Comparison of ENCODE assay signal across 9 mouse cellular contexts in genomic region chr5:125157375-125158033, GRCm38 (mm10). TPM values are rescaled to one million over a fixed set of nuclear protein-coding genes. Genes with fewer than 3 reads are reported as not detected.
A peak's percentile ranks its signal among the peaks of the same experiment; 100 is the strongest.
DNase-seq lines count a peak whose midpoint lies in the region; ATAC-seq and TF ChIP-seq lines count a peak whose summit lies in the region.
"Had no signal": no experiment of that assay in that cellular context is flagged by ENCODE, and none has a peak within 500 bp of the region (broad histone marks: within the 10 kb centered on the region; RNA-seq: fewer than 3 reads in every experiment).

No protein-coding gene starts in this region.

- H3K4me3 ChIP-seq in liver, embryonic 11.5 days (ENCODE audit: low read depth, low read length) = no peak overlapping the region
- no peak overlapping the region for H3K4me3 ChIP-seq in forebrain, embryonic 11.5 days (ENCODE audit: low read depth, low read length)
- H3K4me3 ChIP-seq in limb, embryonic 12.5 days (replicated peaks) = no peak overlapping the region
- H3K4me3 ChIP-seq in olfactory bulb, adult 2 months (ENCODE audit: insufficient read depth, low read depth, low read length) = no peak overlapping the region

- TF ChIP-seq POLR2A in olfactory bulb, adult 2 months (IDR thresholded peaks at IDR 0.05; ENCODE audit: insufficient read depth, low read depth, low read length) = no peak

- TF ChIP-seq CTCF in olfactory bulb, adult 2 months (IDR thresholded peaks at IDR 0.05; ENCODE audit: insufficient read depth, low read depth, low read length) = no peak

- DNase-seq in liver, embryonic 11.5 days (ENCODE audit: low spot score) = no peak
- DNase-seq in liver = no peak
- DNase-seq in forebrain, embryonic 11.5 days (ENCODE audit: low spot score) = no peak
- no peak for DNase-seq in urinary bladder, adult 18-20 months (ENCODE audit: low spot score in 2 of 2)
- DNase-seq in frontal cortex, postnatal 14 days (ENCODE audit: low spot score in 2 of 2) = no peak
- DNase-seq in urinary bladder, postnatal 4 days (ENCODE audit: low spot score in 2 of 2) = no peak
- DNase-seq: kidney, adult 11 months had no signal

- peak overlapping the region; percentile 26; the same call in 1 of the 2 replicates for H3K27ac ChIP-seq in liver, embryonic 11.5 days (ENCODE audit: low read depth, low read length)
- peak overlapping the region; percentile 88; the same call in 1 of the 2 replicates for H3K27ac ChIP-seq in forebrain, embryonic 11.5 days (ENCODE audit: low read depth, low read length)
- H3K27ac ChIP-seq in limb, embryonic 12.5 days = peak overlapping the region; percentile 88
- H3K27ac ChIP-seq in olfactory bulb, adult 2 months (ENCODE audit: insufficient read depth, low read depth, low read length) = peak overlapping the region; percentile 90

- H3K4me2 ChIP-seq in liver, embryonic 11.5 days = peak overlapping the region; percentile 37; the same call in 1 of the 2 replicates
- 0 out of 2 replicates have a peak overlapping the region, but pooled peaks have one; percentile 8 for H3K4me2 ChIP-seq in forebrain, embryonic 11.5 days (ENCODE audit: low read depth, low read length, severe bottlenecking)
- peak overlapping the region; percentile 53 for H3K4me2 ChIP-seq in limb, embryonic 12.5 days

- no peaks in the 10 kb centered on the region for H3K9me3 ChIP-seq in liver, embryonic 11.5 days (ENCODE audit: control insufficient read depth, low read length)
- no peaks in the 10 kb centered on the region for H3K9me3 ChIP-seq in forebrain, embryonic 11.5 days (ENCODE audit: control insufficient read depth, low read length)
- no peaks in the 10 kb centered on the region for H3K9me3 ChIP-seq in limb, embryonic 12.5 days

- H3K36me3 ChIP-seq in liver, embryonic 11.5 days (ENCODE audit: control insufficient read depth, insufficient read depth, low read length) = no peaks in the 10 kb centered on the region
- no peaks in the 10 kb centered on the region for H3K36me3 ChIP-seq in forebrain, embryonic 11.5 days (ENCODE audit: control insufficient read depth, insufficient read depth, low read length)
- H3K36me3 ChIP-seq in limb, embryonic 12.5 days = peaks cover 6% of the 10 kb centered on the region; the same call in 1 of the 2 replicates

- WGBS in liver, embryonic 11.5 days = 59% methylated on average over 8 of the region's 8 CpGs
- WGBS in forebrain, embryonic 11.5 days = 46% methylated on average over 8 of the region's 8 CpGs
- WGBS in limb, embryonic 12.5 days = 38% methylated on average over 8 of the region's 8 CpGs
- 63% methylated on average over 8 of the region's 8 CpGs for WGBS in olfactory bulb, adult 2 months

- H3K9ac ChIP-seq in liver, embryonic 11.5 days (ENCODE audit: low read depth, low read length) = no peak overlapping the region; the same call in none of the 2 replicates
- peak overlapping the region; percentile 35; the same call in 1 of the 2 replicates for H3K9ac ChIP-seq in forebrain, embryonic 11.5 days (ENCODE audit: low read length)
- H3K9ac ChIP-seq in limb, embryonic 12.5 days (replicated peaks) = peak overlapping the region; percentile 37

- H3K4me1 ChIP-seq in liver, embryonic 11.5 days (replicated peaks; ENCODE audit: control insufficient read depth, insufficient read depth, low read length) = peaks cover 65% of the 10 kb centered on the region
- H3K4me1 ChIP-seq in forebrain, embryonic 11.5 days (replicated peaks; ENCODE audit: control insufficient read depth, insufficient read depth, low read length) = peaks cover 62% of the 10 kb centered on the region
- peaks cover 98% of the 10 kb centered on the region for H3K4me1 ChIP-seq in limb, embryonic 12.5 days (replicated peaks)
- H3K4me1 ChIP-seq in olfactory bulb, adult 2 months (ENCODE audit: control insufficient read depth, insufficient read depth, low read length) = peaks cover 83% of the 10 kb centered on the region

- no peaks in the 10 kb centered on the region for H3K27me3 ChIP-seq in liver, embryonic 11.5 days (replicated peaks; ENCODE audit: control insufficient read depth, insufficient read depth, low read length)
- no peaks in the 10 kb centered on the region for H3K27me3 ChIP-seq in forebrain, embryonic 11.5 days (ENCODE audit: control insufficient read depth, insufficient read depth, low read length)
- H3K27me3 ChIP-seq in limb, embryonic 12.5 days = no peaks in the 10 kb centered on the region

- no peak for ATAC-seq in liver, embryonic 11.5 days (replicated peaks; ENCODE audit: low FRiP score)
- no peak for ATAC-seq in forebrain, embryonic 11.5 days (replicated peaks; ENCODE audit: low FRiP score)
- ATAC-seq in limb, embryonic 12.5 days (ENCODE audit: insufficient number of reproducible peaks, insufficient read depth, low FRiP score, low TSS enrichment, low read depth) = no peak

RNA-seq across cellular contexts. Expression of gene Ncor2, which starts 21.5 kb away (rescaled TPM):
- 14.0 and 17.2 TPM in 2 replicates for polyA plus RNA-seq in liver, embryonic 11.5 days (2014; fragmentation: Nextera tagmentation; extraction: Ambion mirVana)
- polyA plus RNA-seq in forebrain, embryonic 11.5 days (2014; fragmentation: Nextera tagmentation; extraction: Ambion mirVana) = 27.3 and 29.5 TPM in 2 replicates
- polyA plus RNA-seq in limb, embryonic 12.5 days (2016; fragmentation: Nextera tagmentation; extraction: Ambion mirVana) = 27.2 and 29.4 TPM in 2 replicates
- polyA plus RNA-seq in olfactory bulb, adult 2 months (2012; ENCODE audit: insufficient read depth, insufficient read length, low replicate concordance, missing spikeins) = not detected in 2 replicates

Comparison
In these comparisons a context has a peak if more than half of its experiments do, and no peak if none do; other contexts are left out.
1. H3K27ac ChIP-seq: peak in every context shown above with its lines; median percentile 90 in olfactory bulb, adult 2 months; 88 in forebrain, embryonic 11.5 days; 88 in limb, embryonic 12.5 days; 26 in liver, embryonic 11.5 days.